Mouse (Mus musculus): ENCODE data around the gene Eps8.

DNA sequence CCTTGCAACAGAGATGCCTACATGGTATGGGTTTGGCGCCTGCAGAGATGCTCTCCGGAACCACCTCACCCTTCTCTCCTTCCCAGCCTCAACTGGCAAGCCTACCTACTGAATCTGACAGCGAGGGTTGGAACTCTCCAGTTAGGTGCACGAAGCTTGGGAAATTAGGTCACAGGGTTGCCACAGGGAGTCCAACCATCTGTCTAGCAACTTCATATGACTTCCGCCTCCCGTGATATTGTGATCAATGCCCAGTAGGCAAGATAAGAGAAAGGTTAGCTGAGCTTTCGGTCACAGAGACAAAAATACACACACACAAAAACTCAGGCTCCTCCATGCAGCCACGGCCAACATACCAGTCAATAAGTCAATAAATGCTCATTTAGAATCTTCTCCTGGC is 21.6 kb downstream of the Eps8 start:
- TF ChIP-seq EP300 (IDR thresholded peaks at IDR 0.05; ENCODE audit: low read depth in 1 of 2, low read length in 2 of 2) (no peak), CTCF (IDR thresholded peaks at IDR 0.05 in 2 of 3, conservative IDR thresholded peaks at IDR 0.05 in 1 of 3; ENCODE audit: control insufficient read depth in 1 of 3, insufficient read depth in 1 of 3, low read depth in 2 of 3, low read length in 3 of 3, poor library complexity in 1 of 3, severe bottlenecking in 1 of 3) (no peak), CHD2 (IDR thresholded peaks at IDR 0.05; ENCODE audit: low read length) (no peak), TBP (IDR thresholded peaks at IDR 0.05; ENCODE audit: low read depth, low read length) (no peak), ZNF384 (IDR thresholded peaks at IDR 0.05; ENCODE audit: low read depth, low read length) (no peak), MEF2A (IDR thresholded peaks at IDR 0.05; ENCODE audit: extremely low read depth, insufficient replicate concordance, low read depth, low read length, poor library complexity, severe bottlenecking) (no peak), RCOR1 (IDR thresholded peaks at IDR 0.05; ENCODE audit: low read depth, low read length) (no peak), SMC3 (IDR thresholded peaks at IDR 0.05; ENCODE audit: low read depth, low read length) (no peak), E2F4 (IDR thresholded peaks at IDR 0.05; ENCODE audit: borderline replicate concordance, low read depth, low read length) (no peak), TAL1 (IDR thresholded peaks at IDR 0.05; ENCODE audit: low read length) (no peak), POLR2A (IDR thresholded peaks at IDR 0.05; ENCODE audit: control insufficient read depth in 1 of 2, insufficient read depth in 1 of 2, low read depth in 1 of 2, low read length in 2 of 2, poor library complexity in 1 of 2) (no peak), POLR2AphosphoS5 (IDR thresholded peaks at IDR 0.05; ENCODE audit: borderline replicate concordance, low read depth, low read length) (no peak), KAT2A (conservative IDR thresholded peaks at IDR 0.05; ENCODE audit: low read depth, low read length) (no peak)
